Mouse (Mus musculus): ENCODE results near the gene Pclaf. TPM values are rescaled to one million over a fixed set of nuclear protein-coding genes. Genes with fewer than 3 reads are reported as not detected.

Gene Pclaf
- polyA plus RNA-seq, 1 experiment: 0.32 TPM

DNA sequence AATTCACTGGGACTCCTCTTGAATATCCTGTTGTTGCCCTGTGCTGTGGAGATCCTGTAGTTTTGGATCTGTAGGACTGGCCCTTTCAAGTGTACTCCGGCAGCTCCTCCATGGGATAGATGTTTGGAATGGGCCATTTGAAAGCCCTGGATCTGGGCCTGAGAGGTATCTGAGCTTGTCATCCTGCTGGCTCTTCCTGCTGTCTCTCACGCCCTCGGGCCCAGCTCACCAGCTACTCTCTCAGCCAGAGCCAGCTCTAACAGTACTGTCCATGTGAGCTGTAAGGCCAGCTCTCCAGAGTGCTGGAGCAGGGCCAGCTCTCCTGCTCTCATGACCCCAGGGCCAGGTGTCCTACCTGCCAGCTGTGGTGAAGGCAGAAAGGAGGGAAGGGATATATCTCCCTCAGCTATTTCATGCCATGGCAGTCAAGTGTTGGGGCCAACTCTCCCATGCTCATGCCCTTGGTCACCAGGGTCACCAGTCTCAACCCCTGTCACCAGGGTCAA, 61.1 kb downstream of the Pclaf start:
- Histone ChIP-seq H3K9me3 (ENCODE audit: control insufficient read depth, low read length) (no peaks in the 10 kb centered on the region), H3K4me3 (replicated peaks) (no peak overlapping the region), H3K36me3 (ENCODE audit: control insufficient read depth) (peaks cover 13% of the 10 kb centered on the region), H3K27me3 (ENCODE audit: control insufficient read depth) (no peaks in the 10 kb centered on the region), H3K4me1 (ENCODE audit: control insufficient read depth) (no peaks in the 10 kb centered on the region)
- TF ChIP-seq GATA1 (IDR thresholded peaks at IDR 0.05; ENCODE audit: low read length) (no peak), TAL1 (IDR thresholded peaks at IDR 0.05; ENCODE audit: low read length) (no peak)

Other genes with a start within 250 kb of the Pclaf start
- 10.5 and 13.6 TPM in 2 replicates for gene Oaz2, start 222.2 kb upstream of the Pclaf start, polyA plus RNA-seq (2012)
- 0.53 and 1.2 TPM in 2 replicates for gene Zfp609, start 62.7 kb upstream of the Pclaf start, polyA plus RNA-seq (2012)
- 0.06 and 0.07 TPM in 2 replicates for gene Trip4, start 18.6 kb downstream of the Pclaf start, polyA plus RNA-seq (2012)
- 0.10 and 0.24 TPM in 2 replicates for gene Csnk1g1, start 18.7 kb downstream of the Pclaf start, polyA plus RNA-seq (2012)
- 10.8 and 12.3 TPM in 2 replicates for gene Ppib, start 170.0 kb downstream of the Pclaf start, polyA plus RNA-seq (2012)
- 13.3 and 20.5 TPM in 2 replicates for gene Snx22, start 179.5 kb downstream of the Pclaf start, polyA plus RNA-seq (2012)
- gene Snx1, start 236.3 kb downstream of the Pclaf start, polyA plus RNA-seq (2012): 11.0 and 14.6 TPM in 2 replicates
- gene Ciao2a, start 236.4 kb downstream of the Pclaf start, polyA plus RNA-seq (2012): 2.5 and 3.8 TPM in 2 replicates

Measured in erythroblast, embryonic 14.5 days (primary cell).